Mouse (Mus musculus) naive thymus-derived CD4-positive, alpha-beta T cell, adult 2 months (primary cell): ENCODE data around the gene Lamtor1.

Experiments
- DNase-seq: peaks from one replicate; pipeline ENCODE4 v3.0.0-alpha.2; 2011; ENCODE audit warnings: low read depth

Lamtor1 gene

DNA sequence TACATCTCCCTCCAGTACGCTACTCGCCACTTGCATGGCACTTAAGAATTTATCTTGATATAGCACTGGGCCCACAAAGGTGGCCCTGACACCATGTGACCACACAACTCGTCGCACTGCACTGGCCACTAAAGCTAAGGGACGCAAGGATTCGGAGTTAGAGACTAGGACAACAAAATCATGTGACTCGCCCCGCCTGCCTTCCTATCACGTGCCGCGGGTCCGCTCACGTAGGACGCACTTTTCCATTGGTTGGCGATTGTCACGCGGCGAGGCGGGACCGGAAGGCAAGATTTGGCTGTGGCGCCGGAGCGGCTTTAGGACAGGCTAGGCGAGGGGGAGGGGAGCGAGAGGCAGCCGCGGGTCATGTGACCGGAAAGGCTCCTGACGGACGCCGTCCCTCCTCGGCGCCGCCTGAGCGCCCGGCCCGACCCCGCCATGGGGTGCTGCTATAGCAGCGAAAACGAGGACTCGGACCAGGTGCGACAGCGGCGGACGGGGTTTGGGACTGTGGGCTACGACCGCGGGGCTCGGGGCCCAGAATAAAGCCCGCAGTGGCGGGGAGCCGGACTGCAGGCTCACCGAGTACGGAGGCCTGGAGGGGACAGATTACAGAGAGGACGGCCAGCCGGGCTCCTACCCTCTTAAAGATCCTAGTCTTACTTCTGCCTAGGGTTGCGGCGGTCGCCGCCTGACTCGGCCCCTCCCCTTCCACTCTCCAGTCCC is at the start of gene Lamtor1:
Lamtor1 (plus strand) TSS at position 344 of the 726 bp plus-strand sequence.
- DNase-seq = peak; percentile 96

DNA sequence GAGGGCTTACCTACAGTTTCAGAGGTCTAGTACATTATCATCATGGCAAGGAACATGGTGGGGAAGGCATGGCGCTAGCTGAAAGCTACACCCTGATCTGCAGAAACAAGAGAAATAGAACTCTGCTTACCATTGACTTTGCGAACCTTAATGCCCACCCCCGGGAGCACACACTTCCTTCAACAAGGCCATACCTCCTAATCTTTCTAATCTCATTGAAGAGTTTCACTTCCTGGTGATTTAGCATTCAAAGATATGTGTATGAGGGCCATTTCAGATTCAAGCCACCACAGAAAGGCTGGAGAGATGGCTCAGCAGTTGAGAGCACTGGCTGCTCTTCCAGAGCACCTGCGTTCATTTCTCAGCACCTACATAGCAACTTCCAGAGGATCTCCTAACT is 48.6 kb upstream of the Lamtor1 start, which contains the start of gene Folr2:
Folr2 (minus strand) TSS at position 101 of the 400 bp plus-strand sequence.
- DNase-seq = no peak

DNA sequence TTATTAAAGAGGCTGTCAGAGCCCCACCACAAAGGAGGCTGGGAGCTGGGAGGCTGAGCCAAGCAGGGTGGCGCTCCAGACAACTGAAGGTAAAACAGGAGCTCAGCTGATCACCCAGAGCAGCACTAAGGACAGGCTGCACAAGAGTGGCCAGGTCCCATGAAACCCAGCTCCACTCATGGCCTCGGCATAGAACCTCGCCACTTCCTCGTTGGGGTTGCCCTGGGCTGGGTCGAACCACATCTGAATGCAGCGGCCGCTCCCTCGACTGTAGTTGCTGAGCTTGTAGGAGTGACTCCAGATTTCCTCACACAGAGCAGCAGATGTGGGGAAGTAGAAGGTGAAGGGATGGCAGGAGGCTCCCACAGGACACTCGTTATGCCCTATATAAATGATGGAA is 47.3 kb upstream of the Lamtor1 start:
- no peak for DNase-seq

DNA sequence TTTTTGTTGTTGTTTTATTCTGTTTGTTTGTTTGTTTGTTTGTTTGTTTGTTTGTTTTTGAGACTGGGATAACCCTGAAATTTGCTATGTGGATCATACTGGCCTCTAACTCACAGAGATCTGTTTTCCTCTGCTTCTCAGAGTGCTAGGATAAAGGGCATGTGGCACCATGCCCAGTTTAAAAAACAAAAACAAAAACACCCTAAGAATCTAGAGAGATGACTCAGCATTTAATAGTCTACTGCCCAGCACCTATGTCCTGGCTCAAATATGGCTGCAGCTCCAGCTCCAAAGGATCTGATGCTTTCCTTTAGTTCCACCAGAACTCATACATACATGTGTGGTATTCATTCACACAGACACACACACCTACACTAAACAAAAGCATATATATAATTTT is 44.7 kb upstream of the Lamtor1 start:
- DNase-seq = no peak

DNA sequence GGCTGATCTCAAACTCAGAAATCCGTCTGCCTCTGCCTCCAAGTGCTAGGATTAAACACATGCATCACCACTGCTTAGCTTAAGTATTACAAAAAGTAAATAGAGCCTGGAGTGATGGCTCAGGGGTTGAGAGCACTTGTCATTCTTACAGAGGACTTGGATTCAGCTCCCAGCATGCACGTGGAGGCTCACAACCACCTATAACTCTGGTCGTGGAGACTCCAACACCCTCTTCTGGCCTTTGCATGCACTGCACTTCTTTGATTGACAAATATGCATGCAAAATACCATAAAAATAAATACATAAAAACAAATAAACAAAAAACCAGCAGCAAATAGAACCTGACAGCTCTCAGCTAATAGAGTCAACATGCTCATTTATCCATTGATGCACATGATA is 43.4 kb upstream of the Lamtor1 start:
- DNase-seq = no peak

DNA sequence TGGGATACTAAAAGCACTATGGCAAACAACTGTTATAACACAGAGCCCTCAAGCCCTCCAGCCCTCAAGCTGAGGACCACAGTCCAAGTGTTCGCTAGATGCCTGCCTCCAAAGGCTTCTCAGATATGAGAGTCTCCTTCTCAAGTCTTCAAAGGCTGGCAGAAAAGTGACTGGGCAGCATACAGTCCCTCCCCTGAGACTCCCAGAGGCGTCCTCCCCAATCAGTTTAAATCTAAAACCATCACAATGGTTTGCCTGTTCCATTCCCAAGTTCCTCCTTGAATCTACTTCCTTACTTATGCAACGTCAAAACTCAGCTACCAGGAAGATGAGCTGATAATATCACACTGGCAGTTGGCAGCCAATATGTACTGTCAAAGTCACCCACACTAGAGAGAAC is 42.3 kb upstream of the Lamtor1 start, which contains the start of gene Anapc15:
Anapc15 (plus strand) TSS at position 301 of the 400 bp plus-strand sequence.
- no peak for DNase-seq

DNA sequence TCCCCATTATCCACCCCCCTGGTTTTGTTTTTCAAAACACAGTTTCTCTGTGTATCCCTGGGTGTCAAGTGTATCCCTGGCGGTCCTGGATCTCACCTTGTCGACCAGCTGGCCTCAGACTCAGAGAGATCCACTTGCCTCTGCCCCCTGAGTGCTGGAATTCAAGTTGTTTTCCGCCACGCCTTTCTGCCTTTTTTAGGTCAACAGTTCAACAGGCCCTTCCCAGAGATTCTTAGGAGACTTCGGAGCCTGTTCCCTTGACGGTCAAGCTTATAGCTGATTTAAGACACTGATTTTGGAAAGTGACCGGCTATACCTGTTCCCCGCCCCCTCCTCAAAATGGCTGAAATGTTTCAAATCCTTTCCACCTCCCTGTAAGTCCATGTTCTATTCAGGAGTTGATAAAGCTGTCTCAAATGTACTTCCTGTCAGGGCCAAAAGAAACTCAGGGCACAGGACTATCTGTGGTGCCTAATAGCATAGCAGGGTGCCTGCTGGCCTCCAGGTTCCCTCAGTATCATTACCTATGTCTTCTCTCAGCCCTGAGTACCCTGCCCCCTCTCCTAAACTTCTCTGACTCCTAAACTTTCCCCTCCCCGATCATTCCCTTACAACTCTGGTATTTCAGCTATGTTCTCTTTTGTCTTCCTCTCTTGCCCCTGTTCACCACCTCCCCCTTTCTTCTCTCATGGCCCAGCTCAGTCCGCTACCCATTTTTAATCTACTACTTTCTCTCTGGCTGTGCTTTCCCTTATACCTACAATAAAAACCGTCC is 39.0 kb upstream of the Lamtor1 start:
- DNase-seq = no peak

DNA sequence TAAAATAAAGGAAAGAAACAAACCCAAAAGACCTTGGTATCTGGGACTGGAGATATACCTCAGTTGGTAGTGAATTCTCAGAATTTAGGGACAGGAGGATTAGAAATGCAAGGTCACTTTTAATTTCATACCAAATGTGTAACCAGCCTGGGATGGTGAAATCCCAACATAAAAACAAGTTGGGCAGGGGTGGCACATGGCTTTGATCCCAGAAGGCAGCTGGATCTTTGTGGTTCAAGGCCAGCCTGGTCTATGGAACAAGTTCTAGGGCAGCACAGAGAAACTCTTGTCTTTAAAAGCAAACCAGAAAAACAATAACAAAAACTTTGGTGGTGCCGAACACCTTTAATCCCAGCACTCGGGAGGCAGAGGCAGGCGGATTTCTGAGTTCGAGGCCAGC is 38.2 kb upstream of the Lamtor1 start:
- DNase-seq = no peak

DNA sequence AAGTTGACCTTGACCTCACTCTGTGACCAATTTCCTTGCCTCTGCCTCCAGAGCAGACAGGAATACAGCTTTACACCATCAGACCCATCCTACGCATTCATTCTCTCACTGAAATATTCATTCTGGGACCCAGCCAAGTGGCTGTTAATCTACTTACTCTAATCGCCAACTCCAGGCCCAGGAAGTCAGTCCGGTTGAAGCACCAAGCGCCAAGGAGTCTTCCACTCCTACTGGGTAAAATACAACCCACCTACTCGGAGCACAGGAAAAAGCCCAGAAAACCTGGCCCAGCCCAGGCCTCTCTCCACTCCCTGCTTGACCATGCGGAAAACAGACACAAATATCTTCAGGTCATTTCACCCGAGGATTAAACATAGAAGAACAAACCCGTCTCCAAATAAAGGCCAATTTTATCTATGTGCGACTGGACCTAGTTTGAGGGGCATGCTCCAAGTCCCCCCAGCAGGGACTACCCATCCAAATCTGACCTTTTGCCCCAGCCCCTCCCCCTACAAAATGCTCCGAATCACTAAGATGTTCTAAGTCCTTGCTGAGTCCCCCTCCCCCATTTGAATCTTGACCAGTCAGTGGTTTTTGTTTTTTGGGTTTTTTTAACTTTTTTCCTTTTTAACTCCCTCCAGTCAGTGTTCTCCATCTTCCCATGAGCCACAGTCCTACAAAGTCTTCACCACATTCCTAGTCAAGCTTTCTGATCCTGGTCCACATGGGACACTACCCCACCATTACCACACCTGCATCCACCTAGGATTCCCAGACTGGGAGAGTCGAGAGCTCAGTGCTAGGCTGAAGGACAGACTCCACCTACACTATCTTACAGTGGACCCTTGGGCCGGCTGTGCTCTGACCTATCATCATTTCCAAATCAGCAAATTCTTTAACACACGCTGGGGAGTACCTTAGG is 37.2 kb upstream of the Lamtor1 start:
- no peak for DNase-seq

DNA sequence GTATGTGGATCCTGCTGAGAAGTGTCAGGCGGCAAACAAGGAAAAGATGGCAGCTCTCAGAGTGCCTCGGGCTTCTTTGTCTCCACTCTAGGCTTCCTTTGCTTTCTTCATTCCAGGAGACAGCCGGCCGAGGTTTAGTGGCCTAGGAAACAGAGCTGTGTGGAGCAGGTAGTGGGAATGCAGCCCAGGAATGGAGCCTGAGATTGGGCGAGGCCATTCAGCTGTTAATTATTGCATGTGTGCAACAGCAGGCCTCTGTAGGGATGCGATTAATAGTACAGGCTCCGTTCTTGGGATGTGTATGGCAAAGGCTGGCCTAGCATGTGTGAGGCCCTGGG is 36.6 kb upstream of the Lamtor1 start:
- DNase-seq = no peak

DNA sequence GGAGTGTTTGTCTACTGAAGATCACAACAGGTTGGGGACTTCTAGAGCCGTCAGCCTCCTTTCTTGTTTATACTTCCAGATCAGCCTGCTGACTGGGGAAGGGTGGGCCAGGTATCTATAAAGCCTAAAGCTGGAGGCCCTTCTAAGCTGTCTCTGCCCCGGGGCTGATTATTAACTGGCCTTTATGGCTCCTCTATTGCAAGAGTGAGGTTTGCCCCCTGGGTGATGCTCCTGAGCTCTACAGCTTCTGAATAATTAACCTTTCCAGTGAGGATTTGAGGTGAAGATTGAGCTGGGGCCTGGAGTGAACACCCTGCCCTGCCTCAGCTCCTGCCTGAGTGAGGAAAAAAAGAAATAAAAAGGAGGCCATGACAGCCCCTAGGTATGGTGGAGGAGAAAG is 35.1 kb upstream of the Lamtor1 start, which contains the start of gene Folr1:
Folr1 (minus strand) TSS at position 160 of the 400 bp plus-strand sequence.
- DNase-seq = no peak

DNA sequence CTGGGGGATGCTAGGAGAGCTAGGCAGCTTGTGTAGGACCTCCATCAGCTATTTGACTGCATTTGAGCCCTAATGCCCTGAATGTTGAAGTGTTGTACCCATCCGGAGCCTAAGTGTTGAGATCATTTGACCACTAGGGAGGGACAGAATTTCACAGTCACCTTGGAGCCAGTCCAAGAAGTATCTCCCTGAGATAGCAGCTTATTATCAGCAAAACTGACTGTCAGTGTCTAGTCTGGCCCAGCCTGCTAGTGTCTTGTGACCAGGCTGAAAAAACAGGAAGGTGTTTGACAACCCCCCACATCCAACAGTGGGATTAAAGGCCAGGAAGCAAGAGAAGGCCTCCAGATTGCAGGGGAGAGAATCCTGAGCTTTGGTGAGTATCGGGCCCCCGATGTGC is 34.4 kb upstream of the Lamtor1 start:
- DNase-seq = no peak

DNA sequence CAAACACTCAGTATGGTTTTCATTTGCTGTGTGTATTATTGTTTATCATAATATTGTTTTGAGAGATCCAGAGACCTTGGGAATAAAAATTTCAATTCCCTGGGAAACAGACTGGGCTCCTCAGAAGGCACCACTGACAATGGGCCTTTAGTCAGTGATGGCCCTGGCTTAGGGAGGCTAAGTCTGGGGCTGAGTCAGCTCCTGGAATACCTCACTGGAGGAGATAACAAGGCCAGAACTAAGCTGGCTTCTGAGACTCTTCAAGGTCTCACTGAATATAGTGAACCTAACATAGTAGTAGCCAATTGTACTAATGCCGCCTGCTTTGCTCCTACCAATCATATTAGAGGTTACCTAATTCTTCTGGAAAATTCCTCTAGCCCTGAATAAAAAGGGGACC is 29.7 kb upstream of the Lamtor1 start:
- no peak for DNase-seq

DNA sequence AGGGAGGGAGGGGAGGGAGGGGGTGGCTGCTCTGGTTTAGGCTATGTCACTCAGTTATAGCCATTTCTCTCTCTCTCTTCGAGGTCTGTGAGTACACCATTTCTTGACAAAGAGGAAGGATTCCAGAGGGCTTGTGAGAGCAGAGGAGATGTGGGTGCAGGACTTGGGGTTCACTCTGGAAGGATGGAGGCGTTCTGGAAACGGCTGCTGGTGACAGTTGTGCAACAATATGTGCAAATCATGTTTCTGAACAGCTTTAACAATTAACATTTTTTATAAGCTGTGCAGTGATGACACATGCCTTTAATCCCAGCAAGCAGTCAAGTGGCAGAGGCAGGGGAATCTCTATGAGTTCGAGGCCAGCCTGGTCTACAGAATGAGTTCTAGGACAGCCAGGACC is 24.8 kb upstream of the Lamtor1 start:
- DNase-seq = no peak

DNA sequence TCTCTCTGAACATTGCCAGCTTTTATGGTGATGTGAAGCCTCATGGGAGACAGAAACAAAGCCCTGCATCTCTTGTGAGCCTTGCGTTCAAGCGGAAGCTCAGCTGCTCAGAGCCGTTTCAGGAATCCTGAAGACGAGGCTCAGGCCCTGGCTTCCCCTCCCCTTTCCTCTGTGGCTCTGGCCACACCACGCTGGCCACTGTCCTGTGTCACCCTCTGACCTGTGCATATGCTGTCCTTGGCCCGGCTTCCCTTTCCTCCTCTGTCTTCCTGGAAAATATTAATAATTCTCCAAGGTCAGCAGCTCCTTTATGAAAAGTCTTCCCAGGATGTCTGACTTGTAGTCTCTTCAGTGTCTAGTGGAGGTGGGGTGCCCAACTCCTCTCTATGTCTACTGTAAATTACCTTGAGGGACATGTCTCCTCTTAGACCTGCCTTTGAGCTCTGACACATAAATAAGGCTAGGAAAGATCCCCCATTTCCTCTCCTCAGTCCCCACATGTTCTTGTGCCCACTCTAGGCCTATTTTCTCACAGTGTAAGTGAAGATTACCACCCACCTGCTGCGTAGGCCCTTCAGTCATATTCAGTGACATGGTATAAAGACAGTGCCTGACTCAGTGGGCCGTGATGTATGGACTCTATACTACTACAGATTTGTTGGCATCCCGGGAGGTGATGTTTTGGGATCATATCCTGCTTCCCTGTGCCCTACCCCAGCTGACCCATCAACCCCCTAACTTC is 23.1 kb upstream of the Lamtor1 start:
- DNase-seq = no peak

DNA sequence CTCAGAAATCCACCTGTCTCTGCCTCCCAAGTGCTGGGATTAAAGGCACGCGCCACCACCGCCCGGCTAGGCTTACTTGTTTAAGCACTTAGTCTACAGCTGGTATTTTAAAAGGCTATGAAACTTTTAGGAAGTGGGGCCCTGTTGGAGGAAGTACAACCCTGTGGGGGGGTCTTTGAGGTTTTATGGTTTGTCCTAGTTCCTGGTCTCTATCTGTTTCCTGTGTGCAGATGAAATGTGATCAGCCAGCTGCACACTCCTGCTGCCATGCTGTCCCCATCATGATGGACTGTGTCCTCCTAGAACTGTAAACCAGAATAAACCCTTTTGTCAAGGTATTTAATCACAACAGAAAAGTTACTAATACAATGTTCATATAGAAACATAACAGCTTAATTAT is 21.5 kb upstream of the Lamtor1 start:
- DNase-seq = no peak

DNA sequence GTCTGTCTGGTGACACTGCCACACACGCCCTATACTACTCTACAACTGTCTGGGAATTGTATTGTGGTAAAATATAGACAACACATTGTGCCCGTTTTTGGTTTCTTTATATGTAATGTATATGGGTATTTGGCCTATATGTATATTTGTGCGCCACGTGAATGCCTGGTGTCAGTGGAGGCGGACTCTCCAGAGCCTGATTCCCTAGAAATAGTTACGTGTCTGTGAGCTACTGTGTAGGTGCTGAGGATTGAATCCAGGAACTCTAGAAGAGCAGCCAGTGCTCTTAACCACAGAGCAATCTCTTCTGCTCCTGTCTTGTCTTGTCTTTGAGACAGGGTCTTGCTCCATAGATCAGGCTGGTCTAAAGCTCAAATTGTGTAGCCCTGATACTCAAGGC is 19.4 kb upstream of the Lamtor1 start:
- DNase-seq = no peak

DNA sequence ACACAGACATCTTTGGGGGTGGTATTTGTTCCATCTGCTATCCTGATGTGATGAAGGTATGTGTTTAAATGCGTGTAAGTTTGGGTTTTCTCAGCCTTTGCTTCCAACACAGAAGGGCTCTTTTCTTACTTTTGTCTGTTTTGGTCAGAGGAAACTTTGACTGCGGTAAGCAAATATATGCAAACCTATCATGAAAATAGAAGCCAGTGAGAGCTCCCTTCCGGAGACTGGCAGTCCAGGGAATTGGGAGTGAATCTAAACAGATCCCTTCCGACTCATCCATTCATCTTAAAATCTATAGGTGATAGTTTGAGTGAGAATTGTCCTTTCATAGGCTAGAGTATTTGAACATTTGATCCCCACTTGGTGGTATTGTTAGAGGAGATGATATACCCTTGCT is 17.2 kb upstream of the Lamtor1 start:
- no peak for DNase-seq

DNA sequence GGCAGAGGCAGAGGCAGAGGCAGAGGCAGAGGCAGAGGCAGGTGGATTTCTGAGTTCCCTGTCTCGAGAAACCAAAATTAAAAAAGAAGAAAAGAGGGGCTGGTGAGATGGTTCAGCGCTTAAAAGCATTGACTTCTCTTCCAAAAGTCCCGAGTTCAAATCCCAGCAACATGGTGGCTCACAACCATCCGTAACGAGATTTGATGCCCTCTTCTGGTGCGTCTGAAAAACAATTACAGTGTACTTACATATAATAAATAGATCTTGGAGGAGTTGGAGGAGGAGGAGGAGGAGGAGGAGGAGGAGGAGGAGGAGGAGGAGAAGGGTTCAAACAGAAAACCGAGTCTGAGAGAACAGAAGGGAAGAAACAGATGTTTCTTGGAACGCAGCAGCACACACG is 10.0 kb upstream of the Lamtor1 start:
- no peak for DNase-seq

DNA sequence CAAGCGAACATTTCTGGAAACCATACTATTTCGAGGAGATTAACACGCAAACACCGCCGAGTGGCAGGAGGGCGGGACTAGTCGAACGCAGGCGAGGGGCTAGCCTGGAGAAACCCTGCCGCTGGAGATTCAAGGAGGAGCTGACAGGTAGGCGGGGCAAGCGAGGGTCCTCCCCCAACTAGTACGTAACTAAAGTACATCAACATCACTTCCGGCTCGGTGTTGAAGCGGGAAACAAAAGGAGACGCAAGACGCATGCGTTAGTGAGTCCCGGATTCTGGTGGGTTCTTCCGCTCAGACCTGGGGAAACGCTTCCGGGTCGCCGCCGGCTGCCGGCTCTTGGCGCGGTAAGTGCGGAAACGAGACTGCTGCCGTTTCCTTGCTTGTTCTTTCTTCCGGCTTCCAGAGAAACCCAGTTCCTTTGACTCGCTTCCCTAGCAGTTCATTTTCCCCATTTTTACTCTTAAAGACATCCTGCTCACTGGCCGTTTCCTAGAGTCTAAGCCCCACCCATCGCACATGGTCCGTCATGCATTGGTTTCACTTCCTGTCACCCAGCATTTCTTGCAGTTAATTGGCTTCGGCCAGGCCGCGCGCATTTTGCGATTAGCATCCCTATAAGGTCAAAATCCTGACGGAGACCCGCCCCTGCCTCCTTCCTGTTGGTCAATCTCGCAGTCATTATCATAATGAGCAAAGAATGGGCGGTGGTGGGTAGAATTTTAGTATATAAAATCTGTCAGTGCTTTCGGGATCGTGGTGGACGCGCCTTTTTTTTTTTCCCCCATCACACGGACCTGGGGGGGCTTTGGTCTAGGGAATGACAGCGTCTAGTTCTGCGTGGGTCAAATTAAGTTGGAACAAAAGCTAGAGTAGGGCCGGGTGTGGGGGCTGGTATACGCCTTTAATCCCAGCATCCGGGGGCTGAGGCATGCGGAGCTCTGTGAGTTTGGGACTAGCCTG is 9.3 kb upstream of the Lamtor1 start:
- DNase-seq = peak; percentile 98
